Mouse (Mus musculus): ENCODE results near the gene Med29.
A peak's percentile ranks its signal among the peaks of the same experiment; 100 is the strongest.
"Not testable (repeated sequence)": the region's sequence is repeated elsewhere in the genome, so short reads cannot be mapped to it uniquely, and the experiment has no call there.

Med29 gene

DNA sequence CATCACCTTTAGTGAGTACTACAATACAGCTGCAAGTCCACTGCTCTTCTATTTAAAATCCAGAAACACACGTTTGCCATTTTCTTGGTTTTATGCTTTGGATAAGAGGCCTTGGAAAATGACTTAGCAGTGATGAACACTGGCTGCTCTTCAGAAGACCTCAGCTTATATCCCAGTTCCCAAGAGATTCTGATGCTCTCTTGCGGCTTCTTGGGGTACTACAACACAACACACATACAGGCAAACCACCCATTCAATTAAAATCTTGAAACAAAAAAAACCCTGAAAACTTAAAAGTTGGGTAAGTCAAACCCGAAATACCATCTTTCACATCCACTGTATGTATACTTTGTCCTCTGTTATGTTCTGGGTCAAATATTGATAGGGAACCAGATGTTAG is 5.5 kb upstream of the Med29 start:
- DNase-seq (ENCODE audit: low read depth, low spot score): no peak

DNA sequence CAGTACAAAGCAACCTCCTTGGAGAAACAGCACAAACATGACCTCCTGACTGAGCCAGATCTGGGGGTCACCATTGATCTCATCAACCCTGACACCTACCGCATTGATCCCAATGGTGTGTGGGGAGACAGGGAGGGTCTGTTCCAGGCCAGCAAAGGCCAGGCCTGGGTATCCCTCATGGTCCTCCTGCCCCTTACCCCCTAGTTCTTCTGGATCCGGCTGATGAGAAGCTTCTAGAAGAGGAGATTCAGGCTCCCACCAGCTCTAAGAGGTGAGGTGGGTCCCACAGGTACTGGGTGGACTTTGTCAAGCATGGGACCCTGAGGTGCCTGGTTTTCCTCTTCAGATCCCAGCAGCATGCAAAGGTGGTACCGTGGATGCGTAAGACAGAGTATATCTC is 2.9 kb upstream of the Med29 start:
- DNase-seq (ENCODE audit: low read depth, low spot score): no peak

DNA sequence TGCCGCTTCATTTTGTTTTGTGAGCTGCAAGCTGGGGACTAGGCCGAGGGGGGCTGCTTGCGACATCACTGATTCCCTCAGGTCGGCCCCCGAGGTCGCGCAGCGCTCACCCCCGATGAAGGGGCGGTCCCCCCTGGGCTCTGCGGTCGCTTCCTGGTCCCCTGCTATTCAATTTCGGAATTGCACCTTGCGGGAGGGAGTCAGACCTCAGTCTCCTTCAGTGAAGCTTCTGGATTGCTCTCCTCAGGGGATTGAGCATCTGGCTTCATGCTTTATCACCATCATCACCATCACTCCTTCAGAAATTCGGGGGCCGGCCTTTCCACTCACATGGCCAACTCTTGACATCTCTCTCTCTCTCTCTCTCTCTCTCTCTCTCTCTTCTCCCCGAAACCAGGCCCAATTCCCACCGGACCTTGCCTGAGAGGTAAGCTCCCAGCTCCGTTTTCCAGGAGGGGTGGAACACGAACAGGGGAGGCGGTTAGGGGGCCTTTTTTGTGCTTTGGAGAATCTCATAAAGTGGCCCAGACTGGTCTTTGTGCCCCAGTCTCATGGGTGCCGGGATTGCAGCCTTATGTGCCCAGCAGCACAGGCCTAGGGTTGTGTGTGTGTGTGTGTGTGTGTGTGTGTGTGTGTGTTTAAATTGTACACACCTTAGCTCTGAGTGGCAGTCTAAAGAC is 904 bp upstream of the Med29 start:
- DNase-seq (ENCODE audit: low read depth, low spot score): no peak

DNA sequence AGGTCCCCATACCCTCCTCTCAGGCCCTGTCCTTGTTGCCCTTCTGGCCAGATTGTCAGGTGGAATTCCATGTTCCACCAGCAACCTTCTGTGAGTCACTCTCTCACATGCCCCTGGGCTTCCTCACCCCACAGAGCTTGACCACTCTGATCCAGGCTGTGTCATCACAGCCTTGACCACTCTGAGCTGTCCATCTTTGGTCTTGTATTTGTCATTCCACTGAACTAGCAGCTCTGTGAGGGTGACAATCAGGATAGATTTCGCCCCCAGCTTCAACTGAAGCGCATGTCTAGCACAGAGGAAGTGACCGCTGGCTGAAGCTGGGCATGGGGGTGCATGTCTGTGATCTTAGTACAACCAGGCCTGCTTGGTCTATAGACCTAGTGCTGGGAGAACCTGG is 2.2 kb downstream of the Med29 start:
- DNase-seq (ENCODE audit: low read depth, low spot score): no peak

DNA sequence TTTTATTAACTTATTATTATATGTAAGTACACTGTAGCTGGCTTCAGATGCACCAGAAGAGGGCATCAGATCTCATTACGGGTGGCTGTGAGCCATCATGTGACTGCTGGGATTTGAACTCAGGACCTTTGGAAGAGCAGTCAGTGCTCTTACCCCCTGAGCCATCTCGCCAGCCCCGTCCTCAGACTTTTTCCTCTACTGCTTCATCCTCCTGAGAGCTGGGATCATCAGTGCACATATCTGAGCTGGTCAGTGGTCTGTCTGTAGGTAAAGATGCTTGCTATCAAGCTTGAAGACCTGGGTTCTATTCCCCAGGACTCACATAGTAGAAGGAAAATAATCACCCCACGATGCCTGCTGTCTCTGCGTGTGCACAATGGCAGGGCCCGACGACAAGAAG is 5.1 kb downstream of the Med29 start:
- DNase-seq (ENCODE audit: low read depth, low spot score): not testable (repeated sequence)

DNA sequence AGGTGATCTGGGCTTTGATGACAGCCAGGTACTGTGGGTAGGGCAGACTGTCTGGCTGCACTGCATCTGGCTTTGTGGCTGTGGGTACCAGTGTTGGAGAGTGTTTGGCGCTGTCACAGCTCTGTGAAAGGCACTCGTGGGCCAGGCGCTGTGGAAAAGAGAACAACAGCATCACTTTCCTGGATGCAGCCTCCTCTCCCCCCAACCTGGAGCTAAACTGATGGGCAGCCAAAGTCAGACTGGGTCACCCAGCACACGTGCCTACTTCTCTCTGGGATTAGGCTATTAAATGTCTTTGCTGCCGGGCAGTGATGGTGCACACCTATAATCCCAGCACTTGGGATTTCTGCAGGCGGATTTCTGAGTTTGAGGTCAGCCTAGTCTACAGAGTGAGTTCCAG is 5.6 kb downstream of the Med29 start:
- DNase-seq (ENCODE audit: low read depth, low spot score): not testable (repeated sequence)

DNA sequence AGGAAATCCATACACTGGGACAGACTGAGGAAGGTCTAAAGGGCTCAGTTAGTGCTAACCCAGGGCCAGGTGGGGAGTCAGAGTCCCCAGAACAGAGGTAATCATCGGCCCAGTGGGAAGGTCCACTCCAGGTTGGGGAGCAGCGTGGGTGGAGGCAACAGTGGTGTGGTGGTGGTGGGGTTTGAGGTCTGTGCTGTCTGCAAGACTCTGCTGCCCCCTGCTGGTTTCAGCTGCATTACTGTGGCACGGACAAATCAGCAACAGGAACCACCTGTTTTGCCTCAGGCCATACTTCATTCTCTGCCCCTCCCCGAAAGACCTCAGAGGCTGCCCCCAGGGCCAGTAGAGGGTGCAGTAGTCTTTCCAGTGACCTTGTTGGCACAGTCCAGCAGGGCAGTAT is 6.0 kb downstream of the Med29 start:
- DNase-seq (ENCODE audit: low read depth, low spot score): peak; percentile 92

DNA sequence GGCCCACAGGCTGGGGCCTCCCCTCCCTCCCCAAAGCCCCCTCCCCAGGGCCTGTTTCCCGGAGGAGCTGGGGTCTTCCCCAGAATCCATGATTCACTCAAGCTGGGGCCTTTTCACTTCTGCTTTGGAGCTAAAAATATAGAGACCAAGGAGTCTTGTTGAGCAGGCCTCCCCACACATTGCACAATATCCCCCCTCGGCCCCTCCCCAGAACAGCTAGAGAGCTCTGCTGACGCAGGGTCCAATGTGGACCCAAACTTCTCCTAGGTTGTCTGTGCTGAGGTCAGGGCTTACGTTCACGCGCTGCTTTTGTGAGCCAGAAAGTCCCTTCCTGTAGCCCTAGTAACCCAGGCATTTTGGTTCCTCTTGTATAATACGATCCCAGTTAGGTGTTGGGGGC is 6.5 kb downstream of the Med29 start:
- DNase-seq (ENCODE audit: low read depth, low spot score): no peak

DNA sequence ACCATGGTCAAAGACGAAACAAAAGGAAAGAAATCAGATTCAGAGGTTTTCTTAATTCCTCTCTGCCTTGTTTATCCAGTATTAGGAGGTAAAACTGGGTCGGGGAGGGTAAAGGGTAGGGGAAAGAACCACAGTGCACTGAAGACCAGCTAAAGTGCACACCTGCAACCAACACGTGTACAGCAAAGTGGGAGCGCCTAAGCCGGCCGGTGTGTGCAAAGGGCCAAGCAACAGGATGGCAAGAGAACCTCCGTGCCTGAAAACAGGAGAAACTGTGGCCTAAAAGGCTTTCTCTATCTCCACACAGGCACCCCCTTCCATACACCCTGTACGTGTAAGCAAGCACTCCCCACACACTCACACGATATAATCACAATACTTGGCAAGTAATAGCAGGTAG is 7.3 kb downstream of the Med29 start:
- no peak for DNase-seq (ENCODE audit: low read depth, low spot score)

DNA sequence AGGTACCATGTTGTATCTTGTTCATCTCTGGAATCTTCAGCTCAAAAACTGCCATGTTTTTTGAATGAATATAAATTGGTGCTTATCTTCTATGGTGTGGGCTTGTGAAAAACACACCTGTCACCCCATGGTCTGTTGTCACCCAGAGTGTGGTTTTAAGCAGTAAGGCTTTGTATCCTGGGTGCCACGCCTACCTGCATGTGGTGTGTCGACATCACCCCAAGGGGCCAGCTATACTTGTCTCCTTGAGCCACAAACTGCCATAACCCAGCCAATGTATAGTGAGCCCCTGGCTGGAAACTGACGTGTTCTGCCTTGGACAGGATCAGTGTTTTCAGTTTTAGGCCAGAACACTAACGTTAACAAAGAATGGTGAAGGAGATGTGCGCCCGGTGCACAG is 8.3 kb downstream of the Med29 start:
- DNase-seq (ENCODE audit: low read depth, low spot score): no peak

DNA sequence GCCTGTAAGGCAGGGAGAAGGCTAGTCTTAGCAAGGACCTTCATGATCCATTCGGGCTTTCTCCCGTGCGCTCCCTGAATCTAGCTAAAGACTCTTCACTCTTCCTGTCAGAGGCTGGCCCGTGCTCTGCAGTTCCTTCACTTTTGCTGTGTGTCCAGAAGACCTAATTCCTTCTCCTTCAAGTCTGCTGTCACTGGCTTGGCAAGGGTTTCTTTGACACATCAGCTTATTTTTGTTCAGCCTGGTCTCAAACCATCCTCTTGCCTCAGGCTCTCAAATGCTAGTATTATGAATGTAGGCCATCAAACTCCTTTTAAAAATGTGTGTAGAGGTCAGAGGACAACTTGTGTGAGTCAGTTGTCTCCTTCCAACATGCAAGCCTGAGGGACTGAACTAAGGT is 8.9 kb downstream of the Med29 start:
- no peak for DNase-seq (ENCODE audit: low read depth, low spot score)

DNA sequence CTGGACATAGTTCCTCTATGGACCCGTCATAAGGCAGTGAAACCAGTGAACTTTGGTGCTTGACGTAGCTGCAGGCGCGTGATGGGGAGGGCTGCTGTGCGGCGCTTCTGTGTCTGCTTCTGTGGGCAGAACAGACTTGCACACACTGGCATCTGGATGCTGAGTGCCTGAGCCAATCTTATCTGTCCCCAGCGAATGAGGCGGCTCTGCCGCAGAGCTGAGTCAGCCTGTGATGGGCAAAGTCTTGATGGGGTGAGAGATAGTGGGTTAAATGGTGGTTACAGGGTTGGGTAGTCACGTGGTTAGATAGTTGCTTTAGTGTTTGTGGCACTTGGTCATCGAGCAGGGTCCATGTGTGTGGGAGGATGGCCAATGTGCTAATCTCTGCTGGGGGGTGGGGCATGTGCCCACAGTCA is 9.5 kb downstream of the Med29 start:
- no peak for DNase-seq (ENCODE audit: low read depth, low spot score)

DNA sequence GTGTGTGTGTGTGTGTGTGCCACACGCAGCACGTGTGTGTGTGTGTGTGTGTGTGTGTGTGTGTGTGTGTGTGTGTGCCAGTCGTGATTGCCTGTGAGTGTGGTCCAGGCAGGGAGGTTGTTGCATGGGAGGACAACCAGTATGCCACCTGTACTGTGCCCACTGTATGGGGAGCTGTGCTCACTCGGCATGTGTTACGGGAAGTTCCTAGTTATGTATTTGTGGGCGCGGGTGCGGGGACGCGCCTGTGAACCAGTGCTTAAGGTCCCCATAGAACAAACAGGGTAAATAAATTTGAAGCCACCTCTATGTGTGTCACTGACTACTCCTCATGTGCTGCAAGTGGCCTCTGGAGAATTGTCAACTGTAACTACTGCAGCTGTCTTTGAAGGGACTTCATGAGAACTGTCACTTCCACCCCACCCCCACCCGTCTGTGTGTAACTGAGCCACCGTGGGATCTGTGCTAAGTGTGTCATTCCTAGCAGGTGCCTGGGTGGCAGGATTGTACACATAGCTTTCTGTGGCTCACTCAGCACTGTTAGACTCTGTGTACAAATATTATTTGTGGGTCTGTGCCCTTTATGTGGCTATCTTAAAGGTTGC is 10.1 kb downstream of the Med29 start:
- no peak for DNase-seq (ENCODE audit: low read depth, low spot score)

DNA sequence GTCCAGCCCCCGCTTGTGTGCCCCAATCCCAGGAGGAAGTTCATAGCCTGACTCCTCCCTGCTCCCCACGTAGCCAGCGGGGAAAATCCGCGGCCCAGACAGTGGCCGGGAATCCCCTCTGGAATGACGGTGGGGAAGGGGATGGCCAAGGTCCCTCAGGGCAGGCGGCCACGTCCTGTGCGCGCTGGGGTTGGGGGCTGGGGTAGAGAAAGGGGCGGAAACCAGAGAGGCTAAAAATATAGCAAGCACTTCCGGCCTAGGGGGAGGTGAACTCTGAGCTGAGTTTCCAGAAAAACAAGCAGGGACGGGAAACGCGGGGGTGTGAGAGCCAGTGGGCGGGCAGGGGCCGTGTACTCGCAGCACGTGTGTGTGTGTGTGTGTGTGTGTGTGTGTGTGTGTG is 10.6 kb downstream of the Med29 start:
- peak; percentile 83 for DNase-seq (ENCODE audit: low read depth, low spot score)

DNA sequence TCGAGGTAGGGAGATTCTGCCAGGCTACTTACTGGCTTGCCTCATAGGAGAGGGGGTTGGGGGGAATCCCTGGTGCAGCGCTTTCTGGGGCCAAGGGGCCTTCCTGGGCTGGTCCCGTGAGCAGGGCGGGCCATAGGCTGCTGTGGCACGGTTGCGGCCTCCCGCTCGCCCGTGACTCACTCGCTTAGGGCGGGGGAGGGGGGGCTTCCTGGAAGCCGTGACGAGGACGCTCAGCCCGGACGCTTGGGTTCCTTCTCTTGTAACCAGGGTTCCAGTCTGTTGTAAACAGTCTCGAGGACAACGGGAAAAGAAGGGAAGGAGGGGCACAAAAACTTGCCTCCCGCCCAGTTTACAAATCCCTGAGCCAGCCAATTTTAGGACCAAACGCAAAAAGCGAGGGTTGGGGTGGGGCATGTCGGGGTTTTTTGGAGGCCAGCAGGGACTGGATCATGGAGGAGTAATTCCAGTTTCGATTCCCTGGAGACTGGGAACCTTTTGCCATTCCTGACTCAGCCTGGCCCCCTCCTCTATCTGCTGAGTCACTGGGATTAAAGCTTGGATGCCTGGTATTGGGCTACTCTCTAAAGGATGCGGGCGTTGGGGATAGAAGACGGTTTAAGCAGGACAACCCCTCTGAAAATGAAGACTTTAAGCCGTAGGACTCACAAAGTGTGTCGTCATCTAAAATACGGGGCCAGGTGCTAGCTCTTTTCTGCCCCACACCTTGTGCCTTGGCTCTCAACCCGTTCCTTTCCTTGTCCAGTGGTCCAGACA is 11.3 kb downstream of the Med29 start:
- no peak for DNase-seq (ENCODE audit: low read depth, low spot score)

DNA sequence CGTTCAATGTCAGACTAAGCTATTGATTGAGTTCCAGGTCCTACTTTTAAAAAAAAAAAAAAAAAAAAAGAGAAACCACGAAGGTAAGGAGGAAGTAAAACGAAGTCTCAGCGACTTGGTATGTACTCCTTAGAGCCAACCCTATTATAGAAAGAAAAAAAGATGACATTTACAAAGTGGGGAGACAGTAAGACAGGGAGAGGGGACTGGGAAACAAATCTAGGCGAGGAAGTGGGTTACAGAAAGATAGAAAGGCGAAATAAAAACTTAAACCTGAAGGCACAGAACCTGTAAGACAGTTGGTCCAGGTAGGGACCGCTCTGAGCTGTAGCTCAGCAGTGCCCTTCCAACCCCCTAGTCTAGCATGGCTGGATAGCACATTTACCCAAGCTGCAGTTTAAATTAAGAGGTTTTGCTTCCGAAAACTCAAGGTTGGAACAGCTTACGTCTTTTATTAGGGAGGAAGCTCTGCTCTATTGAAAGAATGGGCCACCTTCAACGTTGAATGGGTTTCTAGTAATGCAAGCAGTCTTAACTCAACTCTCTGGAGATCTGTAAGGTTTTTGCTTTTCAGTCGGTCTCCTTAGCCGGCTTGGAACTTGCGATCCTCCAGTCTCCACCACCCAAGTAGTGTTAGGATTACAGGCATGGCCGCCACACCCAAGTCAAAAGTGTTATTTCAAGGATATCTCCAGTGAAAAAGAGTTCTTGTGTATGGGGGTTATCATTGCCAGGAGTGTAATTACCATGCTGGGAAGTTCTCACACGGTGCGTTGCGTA is 12.1 kb downstream of the Med29 start, which contains the start of gene Zfp36:
Gene Zfp36 (minus strand): TSS at position 17 of the 780 bp plus-strand sequence.
- no peak for DNase-seq (ENCODE audit: low read depth, low spot score)

DNA sequence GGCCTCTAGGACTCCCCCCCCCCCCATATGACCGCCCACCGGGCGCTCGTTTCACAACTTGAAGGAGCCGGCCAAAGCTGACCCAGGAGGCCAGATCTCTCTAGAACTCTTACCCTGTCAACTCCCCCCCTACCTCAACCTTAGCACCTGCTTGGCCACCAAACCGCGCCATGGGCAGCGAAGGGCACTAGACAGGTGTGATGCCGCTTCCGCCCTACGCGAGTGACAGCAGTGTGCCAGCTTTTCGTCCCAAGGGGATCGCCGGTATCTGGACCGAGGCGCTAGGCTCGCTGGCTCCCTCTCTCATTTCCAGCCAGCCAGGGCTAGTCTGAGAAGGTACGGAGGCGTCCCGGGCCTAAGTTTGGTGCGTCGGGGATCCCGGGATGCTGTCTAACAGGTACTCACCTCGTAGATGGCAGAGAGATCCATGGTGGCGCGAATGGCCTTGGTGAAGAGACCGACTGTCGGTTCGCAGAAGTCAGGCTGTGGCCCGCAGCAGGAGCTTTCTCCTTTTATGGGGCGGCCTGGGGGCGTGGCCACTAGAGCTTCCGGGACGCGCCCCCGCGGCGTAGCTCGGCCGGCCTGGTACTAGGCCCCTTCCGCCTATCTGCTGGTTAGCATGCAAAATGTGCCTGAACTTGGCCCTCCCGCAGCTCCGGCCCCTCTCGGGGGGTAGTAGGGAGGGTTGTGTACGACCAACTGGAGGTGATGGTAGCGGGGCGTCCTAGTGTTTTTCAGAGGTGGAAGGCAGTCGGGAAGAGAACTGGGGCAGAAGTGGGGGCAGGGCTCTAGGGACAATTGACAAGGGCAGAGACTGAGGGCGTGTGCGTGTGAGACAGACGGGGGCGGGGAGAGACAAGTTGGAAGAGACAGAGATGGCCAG is 13.5 kb downstream of the Med29 start:
- peak; percentile 67 for DNase-seq (ENCODE audit: low read depth, low spot score)

DNA sequence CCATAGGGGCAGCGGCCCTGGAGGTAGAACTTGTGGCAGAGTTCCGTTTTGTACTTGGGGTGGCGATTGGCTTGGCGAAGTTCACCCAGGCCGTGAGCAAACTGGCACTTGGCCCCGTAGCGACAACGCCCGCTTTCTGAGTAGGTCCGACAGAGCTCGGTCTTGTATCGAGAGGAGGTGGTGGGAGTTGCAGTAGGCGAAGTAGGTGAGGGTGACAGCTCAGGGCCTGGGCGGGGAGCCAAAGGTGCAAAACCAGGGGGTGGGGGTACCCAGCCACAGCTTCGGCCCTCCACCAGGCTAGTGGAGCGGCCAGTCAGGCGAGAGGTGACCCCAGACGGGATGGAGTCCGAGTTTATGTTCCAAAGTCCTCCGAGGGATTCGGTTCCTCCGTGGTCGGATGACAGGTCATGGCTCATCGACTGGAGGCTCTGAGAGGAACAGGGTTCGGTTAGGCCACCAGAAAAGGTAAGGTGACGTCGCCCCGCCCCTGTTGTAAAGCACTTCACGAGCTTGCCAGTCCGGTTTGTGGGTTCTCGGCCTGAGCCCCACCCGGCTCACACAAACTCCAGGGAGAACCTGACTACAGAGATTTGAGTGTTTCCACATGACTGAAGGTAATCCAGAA is 14.3 kb downstream of the Med29 start:
- DNase-seq (ENCODE audit: low read depth, low spot score): no peak

DNA sequence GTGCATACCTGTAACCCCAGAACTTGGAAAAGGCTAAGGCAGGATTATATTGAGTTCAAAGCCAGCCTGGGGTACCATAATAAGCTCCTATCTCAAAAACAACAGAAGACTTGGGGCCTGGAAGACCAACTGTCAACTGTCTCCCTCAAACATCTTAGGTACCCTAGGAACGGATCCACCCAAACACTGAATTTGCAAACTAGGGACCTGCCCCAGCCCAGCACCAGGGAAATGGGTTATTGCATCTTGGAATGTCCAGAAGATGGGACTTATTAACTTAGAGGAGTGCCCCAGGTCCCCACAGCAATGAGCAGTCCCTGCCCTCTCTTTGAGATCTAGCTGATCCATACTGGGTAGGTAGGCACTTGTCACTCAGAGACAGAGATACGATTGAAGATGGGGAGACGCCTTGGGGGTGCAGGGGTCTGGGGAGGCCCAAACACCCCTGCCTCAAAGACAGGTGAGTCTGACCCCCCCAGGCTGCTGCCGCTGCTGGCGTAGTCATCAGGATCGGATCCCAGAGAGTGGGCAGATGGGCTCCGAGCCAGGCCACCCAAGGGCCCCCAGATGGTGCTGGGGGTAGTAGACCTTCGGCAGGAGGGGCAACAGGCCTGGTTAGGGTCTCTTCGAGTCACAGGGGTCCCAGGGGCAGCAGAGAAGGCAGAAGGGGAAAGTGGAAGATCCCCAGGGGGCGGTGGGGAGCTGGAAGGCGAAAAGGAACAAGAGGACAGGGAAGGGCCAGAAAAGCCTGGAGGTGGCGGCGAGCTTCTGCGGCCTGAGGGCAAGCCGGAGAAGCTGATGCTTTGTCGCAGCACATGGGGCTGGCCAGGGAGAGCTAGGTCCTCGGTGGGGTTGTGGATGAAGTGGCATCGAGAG is 15.1 kb downstream of the Med29 start:
- no peak for DNase-seq (ENCODE audit: low read depth, low spot score)

All from forelimb bud, embryonic 11.5 days (tissue).